Mouse (Mus musculus): ENCODE measurements around the gene 2210017I01Rik. TPM values are rescaled to one million over a fixed set of nuclear protein-coding genes. Genes with fewer than 3 reads are reported as not detected.

Gene 2210017I01Rik
- polyA plus RNA-seq (2014; fragmentation: Illumina TruSeq; extraction: RNeasy Lipid Tissue Mini Kit (QIAGEN cat#74804); ENCODE audit: low read depth, low replicate concordance) = 0.48 TPM

DNA sequence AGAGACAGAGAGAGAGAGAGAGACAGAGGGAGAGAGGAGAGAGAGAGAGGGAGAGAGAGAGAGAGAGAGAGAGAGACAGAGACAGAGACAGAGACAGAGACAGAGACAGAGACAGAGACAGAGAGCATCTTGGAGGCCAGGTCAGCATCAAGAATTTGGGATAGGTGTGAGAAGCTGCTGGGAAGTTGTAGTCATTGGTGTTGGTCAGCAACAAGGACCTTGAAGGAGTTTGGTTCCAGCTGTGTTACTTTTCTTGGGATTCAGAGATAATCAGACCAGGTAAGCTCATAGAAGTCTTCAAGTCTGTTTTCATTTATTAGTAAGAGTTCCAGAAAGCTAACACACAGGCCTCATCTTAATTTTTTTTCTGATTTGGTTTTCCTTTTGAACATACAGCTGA is at the start of gene 2210017I01Rik:
2210017I01Rik (minus strand) TSS at position 101 of the 400 bp plus-strand sequence.

DNA sequence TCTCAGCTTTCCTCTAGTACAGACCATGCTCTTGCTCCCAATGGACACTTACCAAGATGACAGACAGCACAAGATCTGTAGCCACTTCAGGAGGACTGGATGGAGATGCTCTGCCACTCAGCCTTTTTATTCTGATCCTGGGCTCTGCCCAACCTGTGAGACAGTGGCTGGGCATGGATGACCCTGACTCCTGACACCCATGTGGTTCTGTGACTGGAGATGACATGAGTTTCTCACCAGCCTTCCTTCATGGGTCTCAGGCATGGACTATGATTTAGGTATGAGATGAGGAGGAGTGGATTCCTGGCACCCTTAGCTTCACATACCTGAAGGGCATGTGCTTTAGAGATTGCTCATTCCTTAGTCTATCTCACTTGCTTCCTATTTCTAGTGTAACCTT is 49.5 kb upstream of the 2210017I01Rik start, which contains the start of gene Lce1b:
Lce1b (minus strand) TSS at position 101 of the 400 bp plus-strand sequence.

DNA sequence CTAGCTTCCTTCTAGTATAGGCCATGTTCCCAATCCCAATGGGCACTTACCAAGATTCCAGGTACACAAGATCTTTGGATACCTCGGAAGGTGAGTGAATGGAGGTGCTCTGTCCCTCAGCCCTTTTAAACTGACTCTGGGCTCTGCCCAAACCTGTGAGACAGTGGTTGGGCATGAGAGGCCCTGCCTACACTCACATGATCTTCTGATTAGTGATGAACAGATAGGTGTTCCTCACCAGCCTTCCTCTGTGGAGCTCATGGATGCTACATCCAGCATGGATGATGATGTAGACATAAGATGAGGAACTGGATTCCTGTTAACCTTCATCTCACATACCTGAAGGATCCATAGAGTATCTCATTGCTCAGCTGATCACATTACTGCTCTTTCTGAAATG is 40.9 kb upstream of the 2210017I01Rik start, which contains the start of gene Lce1a1:
Lce1a1 (minus strand) TSS at position 101 of the 400 bp plus-strand sequence.

GRCm38 (mm10) chr3:92621560-92621959 is 14.3 kb upstream of the 2210017I01Rik start, which contains the start of gene Lce6a:
Gene Lce6a, minus strand, starts transcription at chr3:92621660.

GRCm38 (mm10) chr3:92588858-92589257 is 18.4 kb downstream of the 2210017I01Rik start, which contains the start of gene Smcp:
Gene Smcp, minus strand, starts transcription at chr3:92588997.

GRCm38 (mm10) chr3:92573449-92574041 is 33.7 kb downstream of the 2210017I01Rik start, which contains the start of gene Ivl:
Gene Ivl, minus strand, starts transcription at chr3:92573735.

Other genes with a start within 250 kb of the 2210017I01Rik start
- not detected for gene Sprr2f, start 242.3 kb downstream of the 2210017I01Rik start, polyA plus RNA-seq (2014; fragmentation: Illumina TruSeq; extraction: RNeasy Lipid Tissue Mini Kit (QIAGEN cat#74804); ENCODE audit: low read depth, low replicate concordance)
- not detected for gene Sprr2h, start 221.8 kb downstream of the 2210017I01Rik start, polyA plus RNA-seq (2014; fragmentation: Illumina TruSeq; extraction: RNeasy Lipid Tissue Mini Kit (QIAGEN cat#74804); ENCODE audit: low read depth, low replicate concordance)
- not detected for gene Sprr2i, start 199.5 kb downstream of the 2210017I01Rik start, polyA plus RNA-seq (2014; fragmentation: Illumina TruSeq; extraction: RNeasy Lipid Tissue Mini Kit (QIAGEN cat#74804); ENCODE audit: low read depth, low replicate concordance)
- not detected for gene Sprr2j-ps, start 189.4 kb downstream of the 2210017I01Rik start, polyA plus RNA-seq (2014; fragmentation: Illumina TruSeq; extraction: RNeasy Lipid Tissue Mini Kit (QIAGEN cat#74804); ENCODE audit: low read depth, low replicate concordance)
- gene Gm9774, start 178.1 kb downstream of the 2210017I01Rik start, polyA plus RNA-seq (2014; fragmentation: Illumina TruSeq; extraction: RNeasy Lipid Tissue Mini Kit (QIAGEN cat#74804); ENCODE audit: low read depth, low replicate concordance) = 5.4 TPM
- gene Sprr2k, start 174.9 kb downstream of the 2210017I01Rik start, polyA plus RNA-seq (2014; fragmentation: Illumina TruSeq; extraction: RNeasy Lipid Tissue Mini Kit (QIAGEN cat#74804); ENCODE audit: low read depth, low replicate concordance) = not detected
- not detected for gene Sprr1b, start 168.7 kb downstream of the 2210017I01Rik start, polyA plus RNA-seq (2014; fragmentation: Illumina TruSeq; extraction: RNeasy Lipid Tissue Mini Kit (QIAGEN cat#74804); ENCODE audit: low read depth, low replicate concordance)
- not detected for gene Sprr3, start 148.8 kb downstream of the 2210017I01Rik start, polyA plus RNA-seq (2014; fragmentation: Illumina TruSeq; extraction: RNeasy Lipid Tissue Mini Kit (QIAGEN cat#74804); ENCODE audit: low read depth, low replicate concordance)
- not detected for gene Sprr1a, start 121.6 kb downstream of the 2210017I01Rik start, polyA plus RNA-seq (2014; fragmentation: Illumina TruSeq; extraction: RNeasy Lipid Tissue Mini Kit (QIAGEN cat#74804); ENCODE audit: low read depth, low replicate concordance)
- gene Sprr4, start 107.0 kb downstream of the 2210017I01Rik start, polyA plus RNA-seq (2014; fragmentation: Illumina TruSeq; extraction: RNeasy Lipid Tissue Mini Kit (QIAGEN cat#74804); ENCODE audit: low read depth, low replicate concordance) = not detected
- not detected for gene 2310046K23Rik, start 73.0 kb downstream of the 2210017I01Rik start, polyA plus RNA-seq (2014; fragmentation: Illumina TruSeq; extraction: RNeasy Lipid Tissue Mini Kit (QIAGEN cat#74804); ENCODE audit: low read depth, low replicate concordance)
- 0.21 TPM for gene Ivl, start 33.8 kb downstream of the 2210017I01Rik start, polyA plus RNA-seq (2014; fragmentation: Illumina TruSeq; extraction: RNeasy Lipid Tissue Mini Kit (QIAGEN cat#74804); ENCODE audit: low read depth, low replicate concordance)
- 4,960 TPM for gene Smcp, start 18.5 kb downstream of the 2210017I01Rik start, polyA plus RNA-seq (2014; fragmentation: Illumina TruSeq; extraction: RNeasy Lipid Tissue Mini Kit (QIAGEN cat#74804); ENCODE audit: low read depth, low replicate concordance)
- gene Lce6a, start 14.2 kb upstream of the 2210017I01Rik start, polyA plus RNA-seq (2014; fragmentation: Illumina TruSeq; extraction: RNeasy Lipid Tissue Mini Kit (QIAGEN cat#74804); ENCODE audit: low read depth, low replicate concordance) = 2.4 TPM
- not detected for gene Lce1a1, start 40.8 kb upstream of the 2210017I01Rik start, polyA plus RNA-seq (2014; fragmentation: Illumina TruSeq; extraction: RNeasy Lipid Tissue Mini Kit (QIAGEN cat#74804); ENCODE audit: low read depth, low replicate concordance)
- gene Lce1b, start 49.4 kb upstream of the 2210017I01Rik start, polyA plus RNA-seq (2014; fragmentation: Illumina TruSeq; extraction: RNeasy Lipid Tissue Mini Kit (QIAGEN cat#74804); ENCODE audit: low read depth, low replicate concordance) = not detected
- gene Lce1a2, start 62.8 kb upstream of the 2210017I01Rik start, polyA plus RNA-seq (2014; fragmentation: Illumina TruSeq; extraction: RNeasy Lipid Tissue Mini Kit (QIAGEN cat#74804); ENCODE audit: low read depth, low replicate concordance) = not detected
- gene Lce1c, start 71.8 kb upstream of the 2210017I01Rik start, polyA plus RNA-seq (2014; fragmentation: Illumina TruSeq; extraction: RNeasy Lipid Tissue Mini Kit (QIAGEN cat#74804); ENCODE audit: low read depth, low replicate concordance) = not detected
- not detected for gene Lce1d, start 79.7 kb upstream of the 2210017I01Rik start, polyA plus RNA-seq (2014; fragmentation: Illumina TruSeq; extraction: RNeasy Lipid Tissue Mini Kit (QIAGEN cat#74804); ENCODE audit: low read depth, low replicate concordance)
- gene Lce1e, start 101.6 kb upstream of the 2210017I01Rik start, polyA plus RNA-seq (2014; fragmentation: Illumina TruSeq; extraction: RNeasy Lipid Tissue Mini Kit (QIAGEN cat#74804); ENCODE audit: low read depth, low replicate concordance) = not detected
- gene Lce1f, start 112.9 kb upstream of the 2210017I01Rik start, polyA plus RNA-seq (2014; fragmentation: Illumina TruSeq; extraction: RNeasy Lipid Tissue Mini Kit (QIAGEN cat#74804); ENCODE audit: low read depth, low replicate concordance) = not detected
- gene Gm38119, start 131.6 kb upstream of the 2210017I01Rik start, polyA plus RNA-seq (2014; fragmentation: Illumina TruSeq; extraction: RNeasy Lipid Tissue Mini Kit (QIAGEN cat#74804); ENCODE audit: low read depth, low replicate concordance) = not detected
- not detected for gene Lce1g, start 144.8 kb upstream of the 2210017I01Rik start, polyA plus RNA-seq (2014; fragmentation: Illumina TruSeq; extraction: RNeasy Lipid Tissue Mini Kit (QIAGEN cat#74804); ENCODE audit: low read depth, low replicate concordance)
- gene Lce1h, start 157.6 kb upstream of the 2210017I01Rik start, polyA plus RNA-seq (2014; fragmentation: Illumina TruSeq; extraction: RNeasy Lipid Tissue Mini Kit (QIAGEN cat#74804); ENCODE audit: low read depth, low replicate concordance) = not detected
- gene Lce1i, start 171.4 kb upstream of the 2210017I01Rik start, polyA plus RNA-seq (2014; fragmentation: Illumina TruSeq; extraction: RNeasy Lipid Tissue Mini Kit (QIAGEN cat#74804); ENCODE audit: low read depth, low replicate concordance) = not detected
- not detected for gene Lce1j, start 183.0 kb upstream of the 2210017I01Rik start, polyA plus RNA-seq (2014; fragmentation: Illumina TruSeq; extraction: RNeasy Lipid Tissue Mini Kit (QIAGEN cat#74804); ENCODE audit: low read depth, low replicate concordance)
- gene Lce1k, start 200.4 kb upstream of the 2210017I01Rik start, polyA plus RNA-seq (2014; fragmentation: Illumina TruSeq; extraction: RNeasy Lipid Tissue Mini Kit (QIAGEN cat#74804); ENCODE audit: low read depth, low replicate concordance) = not detected
- gene Kprp, start 219.8 kb upstream of the 2210017I01Rik start, polyA plus RNA-seq (2014; fragmentation: Illumina TruSeq; extraction: RNeasy Lipid Tissue Mini Kit (QIAGEN cat#74804); ENCODE audit: low read depth, low replicate concordance) = not detected
- not detected for gene Lce1l, start 243.8 kb upstream of the 2210017I01Rik start, polyA plus RNA-seq (2014; fragmentation: Illumina TruSeq; extraction: RNeasy Lipid Tissue Mini Kit (QIAGEN cat#74804); ENCODE audit: low read depth, low replicate concordance)